In the genomic region with DNA sequence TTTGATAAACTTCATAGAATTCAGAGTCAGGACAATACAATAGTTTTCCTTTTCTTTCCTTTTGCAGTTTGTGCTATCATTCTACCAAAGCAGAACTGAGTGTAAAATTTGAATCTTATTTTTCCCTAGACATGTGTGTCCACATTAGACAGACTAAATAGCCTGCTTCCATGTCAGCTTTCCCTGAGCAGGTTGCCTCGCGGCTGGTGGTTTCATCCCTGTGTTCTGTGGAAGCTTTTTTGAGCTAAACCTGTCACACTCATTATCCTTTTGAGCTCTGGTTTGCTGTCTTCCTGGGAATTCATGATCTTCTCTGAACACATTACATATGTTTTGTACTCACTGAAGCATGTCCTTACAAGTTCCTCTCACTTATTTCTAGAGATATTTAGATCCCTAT, we compare ENCODE assay signal across 11 mouse cellular contexts.
"Had no signal": no experiment of that assay in that cellular context is flagged by ENCODE, and none has a peak within 500 bp of the region (broad histone marks: within the 10 kb centered on the region; RNA-seq: fewer than 3 reads in every experiment).

No protein-coding gene starts in this region.

- H3K36me3 ChIP-seq: liver, embryonic 13.5 days; midbrain, embryonic 13.5 days had no signal

- H3K4me2 ChIP-seq: liver, embryonic 13.5 days; midbrain, embryonic 13.5 days had no signal

- H3K4me3 ChIP-seq: liver, embryonic 13.5 days; midbrain, embryonic 13.5 days had no signal

- H3K9me3 ChIP-seq: liver, embryonic 13.5 days; midbrain, embryonic 13.5 days had no signal

- H3K4me1 ChIP-seq: liver, embryonic 13.5 days; midbrain, embryonic 13.5 days had no signal

- H3K27ac ChIP-seq: liver, embryonic 13.5 days; midbrain, embryonic 13.5 days had no signal

- DNase-seq: kidney, adult 18-20 months; kidney, adult 9 months; kidney, postnatal 14 days; kidney, postnatal 4 days; liver, embryonic 13.5 days; lung, adult 2 months; lung, postnatal 14 days; lung, postnatal 4 days; thymus, adult 18-20 months; thymus, postnatal 36 days had no signal

- H3K27me3 ChIP-seq: liver, embryonic 13.5 days; midbrain, embryonic 13.5 days had no signal

- ATAC-seq: midbrain, embryonic 13.5 days had no signal

- H3K9ac ChIP-seq: liver, embryonic 13.5 days; midbrain, embryonic 13.5 days had no signal
